Mouse (Mus musculus) adrenal gland, postnatal 36 days (tissue): ENCODE measurements around the gene Gm609. TPM values are rescaled to one million over a fixed set of nuclear protein-coding genes. Genes with fewer than 3 reads are reported as not detected.

Experiments used
- DNase-seq, 2 experiments: peaks; one replicate each; pipeline ENCODE4 v3.0.0; 2021; ENCODE audit warnings: mixed read lengths in 1 of 2
- total RNA-seq, 2 experiments: library from RNA; stranded (reverse); gene quantifications; 2 replicates each; pipeline ENCODE4 v1.2.3; 2021

The Gm609 gene
- total RNA-seq, 2 experiments from 2014 or later: not detected

- DNase-seq: no peak
Observed at GRCm38 (mm10) chr16:45392246-45392645, 100.5 kb downstream of the Gm609 start.

- no peak for DNase-seq
Observed at GRCm38 (mm10) chr16:45391680-45392079, 101.1 kb downstream of the Gm609 start.

GRCm38 (mm10) chr16:45390286-45390956 is 102.3 kb downstream of the Gm609 start:
- DNase-seq: no peak

GRCm38 (mm10) chr16:45389833-45390232 is 102.9 kb downstream of the Gm609 start:
- DNase-seq: no peak

- DNase-seq: no peak
Observed at GRCm38 (mm10) chr16:45389041-45389440, 103.7 kb downstream of the Gm609 start.

- DNase-seq: no peak
Observed at GRCm38 (mm10) chr16:45381811-45382210, 111.0 kb downstream of the Gm609 start.

GRCm38 (mm10) chr16:45378959-45379358 is 113.8 kb downstream of the Gm609 start:
- peak in 1 of 2 experiments; percentile 9 for DNase-seq

- no peak for DNase-seq
Observed at GRCm38 (mm10) chr16:45378147-45378943, 114.4 kb downstream of the Gm609 start.

GRCm38 (mm10) chr16:45377332-45377731 is 115.4 kb downstream of the Gm609 start:
- DNase-seq: peak in 1 of 2 experiments; percentile 17

GRCm38 (mm10) chr16:45376812-45377211 is 116.0 kb downstream of the Gm609 start:
- DNase-seq: no peak

- no peak for DNase-seq
Observed at GRCm38 (mm10) chr16:45376294-45376693, 116.5 kb downstream of the Gm609 start.

GRCm38 (mm10) chr16:45375506-45376225 is 117.1 kb downstream of the Gm609 start:
- DNase-seq: no peak

- DNase-seq: no peak
Observed at GRCm38 (mm10) chr16:45374074-45374473, 118.7 kb downstream of the Gm609 start.

GRCm38 (mm10) chr16:45371076-45371475 is 121.7 kb downstream of the Gm609 start:
- no peak for DNase-seq

GRCm38 (mm10) chr16:45369285-45369965 is 123.3 kb downstream of the Gm609 start:
- no peak for DNase-seq

GRCm38 (mm10) chr16:45366111-45366510 is 126.7 kb downstream of the Gm609 start:
- no peak for DNase-seq

- no peak for DNase-seq
Observed at GRCm38 (mm10) chr16:45365353-45365752, 127.4 kb downstream of the Gm609 start.

GRCm38 (mm10) chr16:45364627-45365026 is 128.1 kb downstream of the Gm609 start:
- no peak for DNase-seq

GRCm38 (mm10) chr16:45363480-45364045 is 129.2 kb downstream of the Gm609 start:
- DNase-seq: no peak
